Mouse (Mus musculus) kidney, adult 2 months (tissue): ENCODE data around the gene Nek7.

Experiments
- CTCF ChIP-seq: fragments of 200-500 bp; conservative IDR thresholded peaks from 2 replicates; pipeline ENCODE4 v1.5.1; 2011; ENCODE audit warnings: low read depth, mild to moderate bottlenecking, control low read depth, low read length, moderate library complexity, mixed read lengths; ENCODE audit not compliant: insufficient read depth, insufficient read length
- POLR2A ChIP-seq: fragments of 200-500 bp; IDR thresholded peaks from one replicate; pipeline ENCODE4 v1.6.1; 2011; ENCODE audit warnings: low read depth, low read length, control low read depth

DNA sequence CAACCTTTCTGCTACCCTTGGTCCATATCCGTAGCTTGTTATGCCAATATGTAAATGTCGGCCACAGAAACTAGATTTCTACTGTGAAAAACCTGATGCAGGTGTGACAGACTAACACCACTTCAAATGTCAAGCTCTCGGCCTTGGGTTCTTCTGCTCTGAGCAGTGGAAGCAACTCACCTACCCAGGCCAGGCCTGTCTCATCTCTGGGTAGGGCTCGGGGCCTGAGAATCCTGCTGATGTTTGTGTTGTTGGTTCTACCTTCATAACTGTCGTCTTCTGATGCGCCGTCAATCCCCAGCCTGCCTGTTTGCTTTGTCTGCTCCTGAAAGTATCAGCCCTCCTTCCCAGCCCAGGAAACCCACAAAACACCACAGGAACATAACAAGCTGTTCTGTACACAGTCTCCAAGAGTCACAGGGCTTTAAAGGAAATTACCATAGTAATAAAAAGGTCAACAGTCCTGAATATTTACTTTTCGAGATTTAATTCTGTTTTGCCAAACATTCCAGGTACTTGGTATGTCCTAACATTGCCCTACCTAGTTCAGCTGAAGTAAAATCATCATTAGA lies 29.4 kb downstream of the Nek7 start:
- TF ChIP-seq CTCF (no peak), POLR2A (no peak)
